Mouse (Mus musculus) A20 (cell line): ENCODE measurements around the gene Cox5a.

ENCODE experiments used
- DNase-seq: peaks from one replicate; pipeline ENCODE4 v3.0.0-alpha.2; 2011; ENCODE audit warnings: low read depth, low spot score

Gene Cox5a

DNA sequence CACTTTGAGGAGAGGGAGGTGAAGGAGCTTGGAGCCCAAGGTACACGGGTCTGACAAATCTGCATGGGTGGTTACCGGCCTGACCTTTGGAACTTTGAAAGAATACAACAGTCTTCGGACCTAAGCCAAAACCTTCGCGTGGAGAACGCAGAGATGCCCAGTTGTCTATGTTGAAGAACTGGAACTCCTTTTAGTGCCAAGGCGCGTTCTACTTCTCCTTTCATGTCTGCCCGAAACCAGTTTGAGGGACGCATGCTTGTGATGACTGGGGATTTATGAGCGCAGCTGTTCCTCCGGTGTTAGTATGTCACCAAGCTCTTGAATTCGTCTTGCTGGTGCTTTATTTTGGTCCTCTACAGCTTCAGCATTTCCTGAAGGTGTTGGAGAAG, 40.6 kb downstream of the Cox5a start:
- peak; percentile 90 for DNase-seq

DNA sequence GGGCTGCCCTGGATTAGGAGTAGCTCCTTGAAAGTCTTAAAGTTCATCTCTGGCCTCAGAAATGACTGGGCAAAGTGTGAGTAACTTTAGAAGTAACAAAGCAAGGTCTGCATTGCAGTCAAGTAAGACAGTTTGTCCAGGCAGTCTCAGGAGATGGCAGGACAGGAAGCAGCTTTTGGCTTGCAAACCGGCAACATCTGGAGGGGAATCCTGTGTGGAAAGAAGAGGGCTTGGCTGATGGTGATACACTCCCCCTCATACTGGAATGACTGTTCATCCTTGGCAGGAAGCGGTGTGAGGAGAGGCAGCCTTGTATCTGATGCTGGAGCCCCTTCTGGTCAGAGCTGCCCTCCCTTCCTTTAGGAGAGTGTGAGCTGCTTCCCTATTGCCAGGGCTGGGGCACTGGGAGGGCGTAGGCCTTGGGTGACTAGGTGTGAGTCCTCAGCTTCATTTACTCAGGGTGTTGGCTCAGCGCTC, 41.9 kb downstream of the Cox5a start:
- peak; percentile 49 for DNase-seq

DNA sequence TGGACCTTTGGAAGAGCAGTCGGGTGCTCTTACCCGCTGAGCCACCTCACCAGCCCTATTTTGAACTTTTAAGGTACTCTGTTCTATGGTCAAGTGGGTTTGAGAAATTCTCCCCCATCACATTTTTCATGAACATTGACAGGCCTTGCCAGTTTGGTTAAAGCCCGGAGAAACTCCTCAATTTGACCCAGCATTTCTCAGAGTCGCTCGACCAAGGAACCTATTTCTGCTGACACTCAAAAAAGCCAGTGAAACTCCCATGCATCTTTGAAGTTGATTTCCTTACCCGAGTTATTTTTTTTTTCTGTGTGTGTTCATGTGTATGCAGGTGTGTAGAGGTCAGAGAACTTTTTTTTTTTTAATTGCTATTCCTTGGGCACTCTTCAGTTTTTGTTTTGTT, 43.5 kb downstream of the Cox5a start:
- peak; percentile 53 for DNase-seq

DNA sequence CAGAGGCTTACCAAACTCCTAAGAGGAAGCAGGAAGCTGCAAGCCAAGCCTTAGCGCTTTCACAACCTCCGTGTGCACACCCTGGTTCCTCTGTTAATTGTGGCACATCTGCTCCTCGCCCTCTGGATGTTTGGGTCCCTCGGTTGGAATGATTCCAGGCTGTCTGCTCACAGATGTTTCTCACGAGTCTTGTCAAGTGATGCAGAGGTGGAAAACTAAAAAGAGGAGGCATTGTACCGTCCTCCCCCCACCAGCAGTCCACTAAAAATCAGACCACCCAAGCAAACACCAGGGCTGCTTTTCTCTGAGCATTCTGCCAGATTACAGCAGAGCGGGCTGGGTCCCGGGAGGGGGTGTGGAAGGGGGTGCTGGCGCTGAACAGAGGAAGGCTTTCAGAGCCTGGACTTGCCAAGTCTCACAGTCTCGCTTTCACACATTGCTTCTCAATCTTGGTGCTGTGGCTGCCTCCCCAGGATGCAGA, 44.7 kb downstream of the Cox5a start:
- DNase-seq = no peak

DNA sequence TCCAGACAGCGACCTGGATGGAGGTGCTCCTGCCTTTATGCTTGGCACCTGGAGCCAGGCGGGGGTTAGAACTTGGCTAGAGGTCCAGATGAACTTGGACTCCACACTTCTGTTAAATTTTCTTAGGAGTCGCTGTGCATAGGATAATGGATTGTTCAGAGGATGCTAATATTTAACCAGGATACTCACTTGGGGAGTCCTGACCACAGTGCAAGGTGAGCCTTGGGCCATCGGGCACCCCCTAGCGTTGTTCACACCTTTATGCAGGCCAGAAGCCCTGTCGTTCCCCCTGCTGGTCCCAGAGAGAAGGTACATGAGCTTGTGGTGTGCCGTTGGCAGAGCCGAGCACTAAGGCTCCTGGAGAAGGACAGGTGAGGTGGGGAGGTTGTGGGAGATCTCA, 45.8 kb downstream of the Cox5a start:
- DNase-seq = no peak

- no peak for DNase-seq
These were observed 47.4 kb downstream of the Cox5a start for GRCm38 (mm10) chr9:57568500-57568899.

GRCm38 (mm10) chr9:57574397-57574796, 53.3 kb downstream of the Cox5a start:
- DNase-seq = no peak

DNA sequence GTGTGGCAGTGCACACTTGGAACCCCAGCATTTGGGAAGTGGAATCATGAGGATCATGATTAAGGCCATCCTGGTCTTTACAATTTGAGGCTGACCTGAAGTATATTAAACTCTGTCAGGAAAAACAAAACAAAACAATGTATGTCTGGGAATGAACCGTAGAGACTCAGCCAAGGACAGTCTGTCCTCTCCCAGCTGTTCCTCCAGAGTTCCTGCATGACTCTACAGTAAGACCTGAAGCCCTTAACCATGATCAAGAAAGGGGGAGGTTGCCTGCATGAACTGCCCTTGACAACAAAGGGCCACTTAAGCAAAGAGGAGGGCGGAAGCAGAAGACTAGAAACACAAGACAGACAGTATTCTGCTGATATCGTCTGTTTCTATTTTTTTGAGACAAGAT, 54.5 kb downstream of the Cox5a start:
- no peak for DNase-seq

DNA sequence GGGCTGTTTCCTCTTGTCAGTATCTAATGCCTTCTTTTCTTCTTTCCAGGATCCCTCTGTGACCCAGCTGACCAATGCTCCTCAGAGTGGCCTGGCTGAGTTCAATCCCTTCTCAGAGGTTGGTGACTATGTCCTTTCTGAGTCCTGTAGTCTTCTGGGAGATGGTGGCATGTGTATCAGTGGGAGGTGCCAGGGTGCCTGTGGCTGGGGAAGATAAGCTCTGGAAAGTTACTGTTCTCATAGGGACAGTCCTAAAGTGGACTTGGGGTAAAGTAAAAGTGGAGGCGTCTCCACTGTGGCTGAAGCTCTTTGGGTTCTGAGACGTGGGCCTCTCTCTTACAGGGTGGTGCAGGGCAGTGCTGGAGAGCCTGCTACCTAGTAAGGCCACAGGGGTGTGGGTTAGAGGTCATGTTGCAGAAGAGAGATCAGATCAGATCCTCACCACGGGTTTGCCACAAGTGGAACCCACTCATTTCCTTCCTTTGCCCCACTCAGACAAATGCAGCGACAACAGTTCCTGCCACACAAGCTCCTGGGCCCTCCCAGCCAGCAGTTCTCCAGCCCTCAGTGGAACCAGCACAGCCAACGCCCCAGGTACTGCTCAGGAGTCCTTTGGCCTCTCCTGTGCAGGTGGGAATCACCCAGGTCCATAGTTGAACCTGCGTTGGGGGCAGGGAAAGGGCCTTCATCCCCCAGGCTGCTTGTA, 56.2 kb downstream of the Cox5a start:
- DNase-seq = no peak
